Mouse (Mus musculus): ENCODE measurements around the gene Tubd1. TPM values are rescaled to one million over a fixed set of nuclear protein-coding genes. Genes with fewer than 3 reads are reported as not detected.

The Tubd1 gene
- polyA plus RNA-seq, 1 experiment from 2014 or later = 9.9 TPM

- H3K4me3 ChIP-seq = no peak overlapping the region
- no peak overlapping the region for H3K27ac ChIP-seq
- no peaks in the 10 kb centered on the region for H3K9me3 ChIP-seq (replicated peaks)
- WGBS = 18% methylated on average over 15 of the region's 15 CpGs
- no peaks in the 10 kb centered on the region for H3K4me1 ChIP-seq
- 0 out of 2 replicates have a peak, but pooled peaks cover 5% of the 10 kb centered on the region for H3K36me3 ChIP-seq (ENCODE audit: poor library complexity, severe bottlenecking)
- ATAC-seq = no peak
- no peak overlapping the region for H3K4me2 ChIP-seq
- no peak overlapping the region for H3K9ac ChIP-seq
- H3K27me3 ChIP-seq = no peaks in the 10 kb centered on the region
These were observed 42.3 kb downstream of the Tubd1 start for GRCm38 (mm10) chr11:86586868-86587792.

GRCm38 (mm10) chr11:86587830-86588229 is 43.0 kb downstream of the Tubd1 start:
- H3K4me1 ChIP-seq = 0 out of 2 replicates have a peak, but pooled peaks cover under 1% of the 10 kb centered on the region
- no peak overlapping the region for H3K9ac ChIP-seq
- no peak for ATAC-seq
- H3K27ac ChIP-seq = no peak overlapping the region
- no peak overlapping the region for H3K4me3 ChIP-seq
- H3K9me3 ChIP-seq (replicated peaks) = no peaks in the 10 kb centered on the region
- WGBS = 46% methylated on average over 7 of the region's 7 CpGs
- 0 out of 2 replicates have a peak, but pooled peaks cover 5% of the 10 kb centered on the region for H3K36me3 ChIP-seq (ENCODE audit: poor library complexity, severe bottlenecking)
- H3K27me3 ChIP-seq = no peaks in the 10 kb centered on the region
- H3K4me2 ChIP-seq = no peak overlapping the region

GRCm38 (mm10) chr11:86588583-86589298 is 44.0 kb downstream of the Tubd1 start:
- ATAC-seq = no peak
- no peak overlapping the region for H3K27ac ChIP-seq
- H3K9ac ChIP-seq = no peak overlapping the region
- no peak overlapping the region for H3K4me2 ChIP-seq
- 0 out of 2 replicates have a peak, but pooled peaks cover 5% of the 10 kb centered on the region for H3K36me3 ChIP-seq (ENCODE audit: poor library complexity, severe bottlenecking)
- H3K4me3 ChIP-seq = no peak overlapping the region
- WGBS = 91% methylated on average over 4 of the region's 4 CpGs
- no peaks in the 10 kb centered on the region for H3K27me3 ChIP-seq
- H3K9me3 ChIP-seq (replicated peaks) = no peaks in the 10 kb centered on the region
- peaks cover 5% of the 10 kb centered on the region; the same call in 1 of the 2 replicates for H3K4me1 ChIP-seq

- H3K27ac ChIP-seq = no peak overlapping the region
- peaks cover 5% of the 10 kb centered on the region; the same call in 1 of the 2 replicates for H3K4me1 ChIP-seq
- H3K4me3 ChIP-seq = no peak overlapping the region
- no peak overlapping the region for H3K9ac ChIP-seq
- no peaks in the 10 kb centered on the region for H3K27me3 ChIP-seq
- 0 out of 2 replicates have a peak, but pooled peaks cover under 1% of the 10 kb centered on the region for H3K36me3 ChIP-seq (ENCODE audit: poor library complexity, severe bottlenecking)
- no peak overlapping the region for H3K4me2 ChIP-seq
- no peak for ATAC-seq
- whole genome bisulfite sequencing = 87% methylated on average over 4 of the region's 4 CpGs
- no peaks in the 10 kb centered on the region for H3K9me3 ChIP-seq (replicated peaks)
These were observed 45.3 kb downstream of the Tubd1 start for GRCm38 (mm10) chr11:86590066-86590465.

- no peak overlapping the region for H3K9ac ChIP-seq
- no peak overlapping the region for H3K4me2 ChIP-seq
- H3K4me1 ChIP-seq = peaks cover 5% of the 10 kb centered on the region; the same call in 1 of the 2 replicates
- ATAC-seq = no peak
- WGBS = 90% methylated on average over 10 of the region's 10 CpGs
- H3K9me3 ChIP-seq (replicated peaks) = no peaks in the 10 kb centered on the region
- no peak overlapping the region for H3K4me3 ChIP-seq
- H3K27me3 ChIP-seq = no peaks in the 10 kb centered on the region
- H3K36me3 ChIP-seq (ENCODE audit: poor library complexity, severe bottlenecking) = no peaks in the 10 kb centered on the region
- H3K27ac ChIP-seq = no peak overlapping the region
These were observed 45.8 kb downstream of the Tubd1 start for GRCm38 (mm10) chr11:86590579-86590978.

- Histone ChIP-seq H3K4me3 (no peak overlapping the region), H3K4me2 (no peak overlapping the region), H3K9ac (no peak overlapping the region), H3K27ac (no peak overlapping the region), H3K9me3 (replicated peaks) (no peaks in the 10 kb centered on the region), H3K36me3 (ENCODE audit: poor library complexity, severe bottlenecking) (no peaks in the 10 kb centered on the region), H3K27me3 (no peaks in the 10 kb centered on the region), H3K4me1 (peaks cover 5% of the 10 kb centered on the region; the same call in 1 of the 2 replicates)
- no peak for ATAC-seq
- 86% methylated on average over 4 of the region's 4 CpGs for WGBS
These were observed 46.6 kb downstream of the Tubd1 start for GRCm38 (mm10) chr11:86591301-86591845.

GRCm38 (mm10) chr11:86591931-86592616 is 47.3 kb downstream of the Tubd1 start:
- Histone ChIP-seq H3K27me3 (no peaks in the 10 kb centered on the region), H3K36me3 (ENCODE audit: poor library complexity, severe bottlenecking) (no peaks in the 10 kb centered on the region), H3K9ac (no peak overlapping the region), H3K4me1 (peaks cover 5% of the 10 kb centered on the region; the same call in 1 of the 2 replicates), H3K9me3 (replicated peaks) (no peaks in the 10 kb centered on the region), H3K27ac (no peak overlapping the region), H3K4me3 (no peak overlapping the region), H3K4me2 (no peak overlapping the region)
- 93% methylated on average over 2 of the region's 2 CpGs for WGBS
- ATAC-seq = no peak

- no peaks in the 10 kb centered on the region for H3K36me3 ChIP-seq (ENCODE audit: poor library complexity, severe bottlenecking)
- H3K9me3 ChIP-seq (replicated peaks) = no peaks in the 10 kb centered on the region
- H3K4me1 ChIP-seq = peaks cover 5% of the 10 kb centered on the region; the same call in 1 of the 2 replicates
- no peaks in the 10 kb centered on the region for H3K27me3 ChIP-seq
- H3K4me3 ChIP-seq = no peak overlapping the region
- no peak overlapping the region for H3K27ac ChIP-seq
- WGBS = 42% methylated on average over 3 of the region's 3 CpGs
- no peak for ATAC-seq
- no peak overlapping the region for H3K9ac ChIP-seq
- no peak overlapping the region for H3K4me2 ChIP-seq
These were observed 48.2 kb downstream of the Tubd1 start for GRCm38 (mm10) chr11:86592993-86593392.

- WGBS = 82% methylated on average over 5 of the region's 5 CpGs
- no peaks in the 10 kb centered on the region for H3K27me3 ChIP-seq
- no peaks in the 10 kb centered on the region for H3K9me3 ChIP-seq (replicated peaks)
- H3K36me3 ChIP-seq (ENCODE audit: poor library complexity, severe bottlenecking) = no peaks in the 10 kb centered on the region
- peaks cover 5% of the 10 kb centered on the region; the same call in 1 of the 2 replicates for H3K4me1 ChIP-seq
- H3K4me2 ChIP-seq = no peak overlapping the region
- no peak for ATAC-seq
- no peak overlapping the region for H3K4me3 ChIP-seq
- H3K27ac ChIP-seq = no peak overlapping the region
- H3K9ac ChIP-seq = no peak overlapping the region
These were observed 48.7 kb downstream of the Tubd1 start for GRCm38 (mm10) chr11:86593443-86593842.

- Histone ChIP-seq H3K36me3 (ENCODE audit: poor library complexity, severe bottlenecking) (no peaks in the 10 kb centered on the region), H3K27ac (no peak overlapping the region), H3K9ac (no peak overlapping the region), H3K4me1 (peaks cover 5% of the 10 kb centered on the region; the same call in 1 of the 2 replicates), H3K4me3 (no peak overlapping the region), H3K4me2 (no peak overlapping the region), H3K9me3 (replicated peaks) (no peaks in the 10 kb centered on the region), H3K27me3 (no peaks in the 10 kb centered on the region)
- ATAC-seq = no peak
- 84% methylated on average over 6 of the region's 6 CpGs for WGBS
These were observed 49.5 kb downstream of the Tubd1 start for GRCm38 (mm10) chr11:86594188-86594876.

- WGBS = 95% methylated on average over 6 of the region's 6 CpGs
- no peak overlapping the region for H3K27ac ChIP-seq
- no peak overlapping the region for H3K4me2 ChIP-seq
- peaks cover 5% of the 10 kb centered on the region; the same call in 1 of the 2 replicates for H3K4me1 ChIP-seq
- no peaks in the 10 kb centered on the region for H3K27me3 ChIP-seq
- no peak for ATAC-seq
- H3K4me3 ChIP-seq = no peak overlapping the region
- no peak overlapping the region for H3K9ac ChIP-seq
- H3K9me3 ChIP-seq (replicated peaks) = no peaks in the 10 kb centered on the region
- H3K36me3 ChIP-seq (ENCODE audit: poor library complexity, severe bottlenecking) = no peaks in the 10 kb centered on the region; the same call in 1 of the 2 replicates
These were observed 50.6 kb downstream of the Tubd1 start for GRCm38 (mm10) chr11:86595366-86595765.
